Mouse (Mus musculus) layer of hippocampus, postnatal 10 days (tissue): Measurements from ENCODE around the gene Zfp92. TPM values are rescaled to one million over a fixed set of nuclear protein-coding genes. Genes with fewer than 3 reads are reported as not detected.
"Not testable (repeated sequence)": the region's sequence is repeated elsewhere in the genome, so short reads cannot be mapped to it uniquely, and the experiment has no call there.

Experiments
- DNase-seq, 2 experiments: peaks; one replicate each; pipeline ENCODE4 v3.0.0; 2021; ENCODE audit warnings: low spot score in 2 of 2
- long read RNA-seq: library from polyadenylated mRNA; stranded (forward); transcript quantifications from one replicate; pipeline ENCODE4 v2.0.0, GENCODE M21; 2023
- total RNA-seq, 2 experiments: library from RNA; stranded (reverse); gene quantifications; 2 replicates each; pipeline ENCODE4 v1.2.3; 2021

Zfp92 gene
- total RNA-seq, result 1 to 10 TPM; 3.2 to 4.9 TPM
- long read RNA-seq, full-length matches to known transcripts, result 1 of 2 reads
- long read RNA-seq, partial matches to known transcripts, result 0 of 2 reads
- long read RNA-seq, other reads (novel, unspliced or antisense), result 1 of 2 reads

- DNase-seq, result peak in 1 of 2 experiments; percentile 19
Observed at GRCm38 (mm10) chrX:73410880-73411517, at the start of gene Zfp92. Gene Zfp92 (plus strand): TSS chrX:73411096.

GRCm38 (mm10) chrX:73363291-73363690, 47.6 kb upstream of the Zfp92 start:
- DNase-seq, result no peak

- no peak for DNase-seq
Observed at GRCm38 (mm10) chrX:73384419-73384818, 26.5 kb upstream of the Zfp92 start.

GRCm38 (mm10) chrX:73384924-73385323, 26.0 kb upstream of the Zfp92 start:
- no peak for DNase-seq

GRCm38 (mm10) chrX:73391481-73391880, 19.4 kb upstream of the Zfp92 start:
- DNase-seq, result no peak

GRCm38 (mm10) chrX:73396446-73396845, 14.4 kb upstream of the Zfp92 start:
- no peak for DNase-seq

GRCm38 (mm10) chrX:73398636-73399035, 12.3 kb upstream of the Zfp92 start, which contains the start of gene Gm18336:
Gene Gm18336 (minus strand): TSS chrX:73398736.
- not testable (repeated sequence) for DNase-seq

- no peak for DNase-seq
Observed at GRCm38 (mm10) chrX:73400951-73401350, 9.9 kb upstream of the Zfp92 start.

GRCm38 (mm10) chrX:73401616-73402015, 9.3 kb upstream of the Zfp92 start:
- no peak for DNase-seq

- DNase-seq, result no peak
Observed at GRCm38 (mm10) chrX:73412767-73413166, 1.9 kb downstream of the Zfp92 start.

GRCm38 (mm10) chrX:73430036-73430435, 19.1 kb downstream of the Zfp92 start:
- DNase-seq, result no peak

- no peak for DNase-seq
Observed at GRCm38 (mm10) chrX:73432850-73433249, 22.0 kb downstream of the Zfp92 start.

- no peak for DNase-seq
Observed at GRCm38 (mm10) chrX:73435252-73435651, 24.4 kb downstream of the Zfp92 start, which contains the start of gene Trex2. Gene Trex2 (minus strand): TSS chrX:73435344.

- no peak for DNase-seq
Observed at GRCm38 (mm10) chrX:73441428-73441827, 30.5 kb downstream of the Zfp92 start.

- peak; percentile 65 to 77 for DNase-seq
Observed at GRCm38 (mm10) chrX:73451949-73452348, 41.1 kb downstream of the Zfp92 start.

- DNase-seq, result peak; percentile 83 to 89
Observed at GRCm38 (mm10) chrX:73458877-73459392, 48.0 kb downstream of the Zfp92 start, which contains the start of gene Haus7. Gene Haus7 (minus strand): TSS chrX:73459044.

GRCm38 (mm10) chrX:73460792-73461191, 49.9 kb downstream of the Zfp92 start:
- no peak for DNase-seq

GRCm38 (mm10) chrX:73465483-73466186, 54.7 kb downstream of the Zfp92 start:
- DNase-seq, result no peak

- no peak for DNase-seq
Observed at GRCm38 (mm10) chrX:73467446-73468241, 56.7 kb downstream of the Zfp92 start.

- no peak for DNase-seq
Observed at GRCm38 (mm10) chrX:73468330-73468729, 57.4 kb downstream of the Zfp92 start.

- DNase-seq, result no peak
Observed at GRCm38 (mm10) chrX:73468752-73469151, 57.9 kb downstream of the Zfp92 start.
